Mouse (Mus musculus) left cerebral cortex, postnatal 4 days (tissue): ENCODE data around the gene Acot5. TPM values are rescaled to one million over a fixed set of nuclear protein-coding genes. Genes with fewer than 3 reads are reported as not detected.
"Not testable (repeated sequence)": the region's sequence is repeated elsewhere in the genome, so short reads cannot be mapped to it uniquely, and the experiment has no call there.

ENCODE experiments used
- DNase-seq: peaks from one replicate; pipeline ENCODE4 v3.0.0-alpha.2; 2022
- intact Hi-C: fragments of 180-260 bp; cut with DNase I; formaldehyde crosslinking; loops from one replicate; pipeline ENCODE4 v1.15.1; 2025
- total RNA-seq, 2 experiments: library from RNA; stranded (reverse); gene quantifications; 2 replicates each; pipeline ENCODE4 v1.2.3; 2021

The Acot5 gene
- total RNA-seq, result under 1 TPM; 0.44 to 0.52 TPM

- DNase-seq, result no peak
- intact Hi-C loops, result no loop called here
Measured at GRCm38 (mm10) chr12:84068986-84069385, at the start of gene Acot5. Gene Acot5 (plus strand): TSS chr12:84069325.

GRCm38 (mm10) chr12:84020528-84020927 is 48.6 kb upstream of the Acot5 start:
- not testable (repeated sequence) for DNase-seq

GRCm38 (mm10) chr12:84022266-84022665 is 46.9 kb upstream of the Acot5 start:
- intact Hi-C loops, DNase-seq: not testable (repeated sequence)

More at GRCm38 (mm10) chr12:84020528-84020927, 48.6 kb upstream of the Acot5 start:
- intact Hi-C loops, result not testable (repeated sequence)

GRCm38 (mm10) chr12:84023052-84023745 is 45.9 kb upstream of the Acot5 start:
- intact Hi-C loops, result no loop called here

GRCm38 (mm10) chr12:84025888-84026287 is 43.2 kb upstream of the Acot5 start:
- DNase-seq, result no peak
- intact Hi-C loops, result no loop called here

More at GRCm38 (mm10) chr12:84023052-84023745, 45.9 kb upstream of the Acot5 start:
- DNase-seq, result no peak

- DNase-seq, intact Hi-C loops: not testable (repeated sequence)
Measured at GRCm38 (mm10) chr12:84028328-84028727, 40.8 kb upstream of the Acot5 start.

- intact Hi-C loops, DNase-seq: not testable (repeated sequence)
Measured at GRCm38 (mm10) chr12:84029043-84029442, 40.1 kb upstream of the Acot5 start.

GRCm38 (mm10) chr12:84030659-84031332 is 38.3 kb upstream of the Acot5 start:
- peak; percentile 70 for DNase-seq
- intact Hi-C loops, result no loop called here

GRCm38 (mm10) chr12:84032854-84033253 is 36.3 kb upstream of the Acot5 start:
- intact Hi-C loops, result no loop called here
- no peak for DNase-seq

GRCm38 (mm10) chr12:84033302-84033701 is 35.8 kb upstream of the Acot5 start:
- intact Hi-C loops, result not testable (repeated sequence)

GRCm38 (mm10) chr12:84034108-84034507 is 35.0 kb upstream of the Acot5 start:
- intact Hi-C loops, result no loop called here
- DNase-seq, result no peak

More at GRCm38 (mm10) chr12:84033302-84033701, 35.8 kb upstream of the Acot5 start:
- DNase-seq, result not testable (repeated sequence)

GRCm38 (mm10) chr12:84038241-84038640 is 30.9 kb upstream of the Acot5 start, which contains the start of gene Acot4:
Gene Acot4 (plus strand): TSS chr12:84038379.
- DNase-seq, intact Hi-C loops: not testable (repeated sequence)

GRCm38 (mm10) chr12:84038691-84039111 is 30.4 kb upstream of the Acot5 start, which contains the start of gene Gm49366:
Gene Gm49366 (plus strand): TSS chr12:84038935.
- DNase-seq, result peak; percentile 38

GRCm38 (mm10) chr12:84042248-84042647 is 26.9 kb upstream of the Acot5 start:
- no peak for DNase-seq
- intact Hi-C loops, result no loop called here

More at GRCm38 (mm10) chr12:84038691-84039111, 30.4 kb upstream of the Acot5 start, which contains the start of gene Gm49366:
- intact Hi-C loops, result not testable (repeated sequence)

- intact Hi-C loops, result no loop called here
- no peak for DNase-seq
Measured at GRCm38 (mm10) chr12:84044045-84044444, 25.1 kb upstream of the Acot5 start.

GRCm38 (mm10) chr12:84046906-84047305 is 22.2 kb upstream of the Acot5 start:
- no peak for DNase-seq
- intact Hi-C loops, result no loop called here

GRCm38 (mm10) chr12:84050744-84051143 is 18.4 kb upstream of the Acot5 start:
- intact Hi-C loops, result not testable (repeated sequence)

GRCm38 (mm10) chr12:84051937-84052474 is 17.1 kb upstream of the Acot5 start, which contains the start of gene Acot3:
Gene Acot3 (plus strand): TSS chr12:84052144.
- DNase-seq, result no peak
- intact Hi-C loops, result no loop called here

More at GRCm38 (mm10) chr12:84050744-84051143, 18.4 kb upstream of the Acot5 start:
- DNase-seq, result not testable (repeated sequence)

- intact Hi-C loops, result no loop called here
Measured at GRCm38 (mm10) chr12:84052609-84053008, 16.5 kb upstream of the Acot5 start.

GRCm38 (mm10) chr12:84053173-84053572 is 16.0 kb upstream of the Acot5 start:
- intact Hi-C loops, result no loop called here
- DNase-seq, result no peak

More at GRCm38 (mm10) chr12:84052609-84053008, 16.5 kb upstream of the Acot5 start:
- DNase-seq, result no peak
